Mouse (Mus musculus): ENCODE data around the gene Hist1h1d.
A peak's percentile ranks its signal among the peaks of the same experiment; 100 is the strongest.

Hist1h1d gene

DNA sequence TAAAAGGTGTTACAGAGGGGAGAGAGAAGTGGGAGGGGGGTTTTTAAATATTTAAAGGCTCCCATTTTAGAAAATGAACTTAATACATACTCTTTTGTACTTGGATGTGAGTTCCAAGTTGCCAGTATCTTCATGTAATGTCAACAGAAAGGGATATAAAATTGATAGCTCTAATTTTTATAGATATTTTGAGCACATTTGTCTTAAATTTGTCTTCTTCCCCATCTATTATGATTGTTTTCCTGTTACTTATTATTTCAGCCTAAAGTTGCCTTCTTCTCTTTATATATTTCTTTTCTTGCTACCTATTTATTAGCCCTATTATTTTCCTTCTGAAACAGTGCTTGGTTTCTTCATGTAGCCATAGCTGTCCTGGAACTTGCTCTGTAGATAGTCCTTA, at the start of gene Hist1h1d:
Hist1h1d (plus strand) TSS at position 301 of the 400 bp plus-strand sequence.
- no peak for DNase-seq (ENCODE audit: low spot score in 2 of 2)

DNA sequence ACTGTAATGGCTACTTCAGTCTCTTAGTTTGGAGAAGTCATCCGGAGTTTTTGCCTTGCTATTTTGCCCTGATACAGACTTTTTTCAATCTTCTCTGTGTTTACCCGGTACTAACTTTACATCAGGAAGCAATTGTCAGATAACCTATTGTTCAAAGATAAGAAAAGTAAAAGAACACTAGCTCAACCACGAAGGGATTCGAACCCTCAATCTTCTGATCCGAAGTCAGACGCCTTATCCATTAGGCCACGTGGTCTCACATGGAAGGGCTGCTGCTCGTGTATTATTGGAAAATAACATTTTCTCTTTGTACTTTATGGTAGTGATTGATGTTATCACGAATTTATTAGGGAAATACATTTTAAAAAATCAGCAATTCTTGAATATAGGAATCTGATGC, 49.3 kb upstream of the Hist1h1d start:
- DNase-seq (ENCODE audit: low spot score in 2 of 2) = peak in 1 of 2 experiments; percentile 53

DNA sequence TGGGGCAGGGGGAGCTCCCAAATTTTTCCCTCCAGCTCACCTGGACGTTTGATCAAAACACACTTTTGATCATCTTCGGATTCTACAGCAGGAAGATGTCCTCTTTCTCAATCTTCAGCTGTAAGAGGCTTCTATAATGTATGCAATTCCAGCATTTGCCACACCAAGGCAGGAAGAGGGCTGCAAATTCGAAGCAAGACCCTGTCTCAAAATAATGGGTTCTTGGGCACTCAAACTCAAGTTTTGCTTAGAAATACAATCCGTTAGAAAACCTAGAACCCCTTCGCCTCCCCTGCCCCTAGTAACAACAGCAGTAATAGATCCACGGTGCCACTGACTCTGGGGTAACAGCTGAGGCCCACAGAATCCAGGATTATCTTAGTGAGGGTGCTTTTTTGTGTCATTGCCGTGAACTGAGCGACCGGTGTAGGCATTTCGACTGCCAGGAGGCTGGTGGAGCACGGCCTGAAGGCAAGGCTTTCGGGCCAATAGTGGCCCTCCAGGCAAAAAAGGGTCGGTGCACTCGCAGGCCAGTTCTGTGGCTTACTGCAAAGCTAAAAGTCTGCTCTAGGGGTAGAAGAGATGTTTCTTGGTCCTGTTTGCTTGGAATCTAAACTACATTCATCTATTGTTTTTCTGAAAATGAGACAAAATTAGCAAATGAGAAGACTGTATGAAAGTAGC, 47.3 kb upstream of the Hist1h1d start:
- DNase-seq (ENCODE audit: low spot score in 2 of 2) = no peak

DNA sequence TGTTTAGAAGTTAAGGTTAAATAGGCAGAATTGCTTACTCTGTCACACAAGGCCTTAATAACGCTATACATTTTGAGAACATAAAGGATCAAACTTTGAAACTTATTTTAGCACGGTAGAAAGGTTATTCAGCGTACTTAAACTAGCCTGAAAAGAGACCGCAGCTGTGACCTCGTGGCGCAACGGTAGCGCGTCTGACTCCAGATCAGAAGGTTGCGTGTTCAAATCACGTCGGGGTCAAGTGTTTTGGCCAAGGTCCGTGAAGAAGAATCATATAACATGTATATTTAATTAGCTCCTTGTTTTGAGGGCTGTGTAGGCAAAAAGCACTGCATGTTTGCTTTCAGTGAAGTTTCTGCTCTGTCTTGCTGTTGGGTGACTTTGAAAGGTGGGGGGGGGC, 46.7 kb upstream of the Hist1h1d start:
- no peak for DNase-seq (ENCODE audit: low spot score in 2 of 2)

DNA sequence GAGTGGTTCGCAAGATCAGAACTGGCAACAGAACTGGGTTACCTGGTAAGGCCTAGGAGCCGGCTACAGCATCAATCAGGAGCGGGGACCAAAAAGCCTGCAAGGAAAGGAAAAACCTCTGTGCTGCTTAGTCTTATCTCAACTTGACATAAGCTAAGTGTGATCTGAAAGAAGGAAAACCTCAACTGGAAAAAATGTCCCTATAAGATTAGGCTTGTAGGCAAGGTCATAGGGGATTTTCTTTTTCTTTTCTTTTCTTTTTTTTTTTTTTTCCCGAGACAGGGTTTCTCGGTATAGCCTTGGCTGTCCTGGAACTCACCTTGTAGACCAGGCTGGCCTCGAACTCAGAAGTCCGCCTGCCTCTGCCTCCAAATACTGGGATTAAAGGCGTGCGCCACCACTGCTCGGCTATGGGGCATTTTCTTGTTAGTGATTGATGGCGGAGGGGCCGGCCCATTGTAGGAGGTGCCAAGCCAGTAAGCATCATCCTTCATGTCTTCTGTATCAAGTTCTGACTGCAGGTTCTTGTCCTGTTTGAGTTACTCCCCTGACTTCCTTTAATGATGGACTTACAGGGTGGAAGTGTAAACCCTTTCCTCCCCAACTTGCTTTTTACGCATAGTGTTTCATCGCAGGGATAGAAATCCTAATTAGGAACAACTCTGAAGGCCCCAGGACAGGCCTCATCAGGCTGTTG, 46.1 kb upstream of the Hist1h1d start:
- DNase-seq (ENCODE audit: low spot score in 2 of 2) = no peak

DNA sequence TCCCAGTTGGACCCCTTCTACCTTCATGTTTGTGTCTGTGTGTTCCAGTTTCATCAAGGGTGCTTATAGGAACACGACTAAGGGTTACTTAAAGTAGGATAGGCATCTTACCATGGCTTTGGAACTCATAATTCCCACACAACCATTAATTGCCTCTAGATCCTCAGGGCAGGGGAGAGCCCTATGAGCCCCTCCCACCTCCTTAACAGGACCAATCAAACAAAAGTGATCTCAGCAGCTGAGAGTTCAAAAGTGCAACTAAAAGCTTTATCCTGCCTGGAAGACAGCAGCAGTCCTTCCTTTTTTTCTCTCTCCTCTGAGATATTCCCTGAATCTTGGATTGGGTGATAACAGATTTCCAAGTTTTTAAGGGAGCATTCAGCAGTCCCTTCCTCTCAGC, 42.9 kb upstream of the Hist1h1d start:
- no peak for DNase-seq (ENCODE audit: low spot score in 2 of 2)

DNA sequence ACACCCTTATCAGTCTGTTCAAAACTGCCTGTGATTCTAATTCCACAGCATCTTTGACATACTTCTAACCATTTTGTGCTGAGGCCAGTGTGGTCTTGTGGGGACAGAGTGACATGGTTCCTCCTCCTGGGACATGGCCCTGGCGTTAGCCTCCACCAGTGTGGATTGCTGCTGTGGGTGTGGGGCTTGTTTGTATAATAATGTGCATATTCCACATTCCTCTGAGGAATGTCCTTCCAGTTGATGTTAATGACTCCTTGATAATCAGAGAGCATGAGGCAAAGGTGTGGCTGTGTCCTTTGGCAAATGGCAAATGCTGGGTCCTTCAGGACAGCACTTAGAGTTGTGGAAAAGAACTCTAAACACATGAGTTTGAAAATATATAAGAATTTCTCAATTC, 39.5 kb upstream of the Hist1h1d start:
- DNase-seq (ENCODE audit: low spot score in 2 of 2) = no peak

DNA sequence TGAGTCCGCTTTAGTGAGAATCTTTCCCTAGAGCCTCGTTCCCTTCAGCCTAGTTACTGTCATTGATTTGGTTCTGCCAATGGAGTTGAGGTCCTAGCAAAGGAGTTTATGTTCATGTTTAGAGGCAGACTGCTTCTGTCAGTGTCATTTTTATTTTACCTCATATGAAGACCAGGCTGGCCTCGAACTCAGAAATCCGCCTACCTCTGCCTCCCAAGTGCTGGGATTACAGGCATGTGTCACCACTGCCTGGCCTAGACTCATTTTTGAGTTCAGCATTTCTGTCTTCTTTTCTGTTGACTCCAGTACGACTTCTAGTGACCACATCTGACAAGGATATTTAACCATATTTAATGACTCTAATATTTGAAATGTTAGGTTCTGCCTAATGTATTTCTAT, 37.8 kb upstream of the Hist1h1d start:
- no peak for DNase-seq (ENCODE audit: low spot score in 2 of 2)

DNA sequence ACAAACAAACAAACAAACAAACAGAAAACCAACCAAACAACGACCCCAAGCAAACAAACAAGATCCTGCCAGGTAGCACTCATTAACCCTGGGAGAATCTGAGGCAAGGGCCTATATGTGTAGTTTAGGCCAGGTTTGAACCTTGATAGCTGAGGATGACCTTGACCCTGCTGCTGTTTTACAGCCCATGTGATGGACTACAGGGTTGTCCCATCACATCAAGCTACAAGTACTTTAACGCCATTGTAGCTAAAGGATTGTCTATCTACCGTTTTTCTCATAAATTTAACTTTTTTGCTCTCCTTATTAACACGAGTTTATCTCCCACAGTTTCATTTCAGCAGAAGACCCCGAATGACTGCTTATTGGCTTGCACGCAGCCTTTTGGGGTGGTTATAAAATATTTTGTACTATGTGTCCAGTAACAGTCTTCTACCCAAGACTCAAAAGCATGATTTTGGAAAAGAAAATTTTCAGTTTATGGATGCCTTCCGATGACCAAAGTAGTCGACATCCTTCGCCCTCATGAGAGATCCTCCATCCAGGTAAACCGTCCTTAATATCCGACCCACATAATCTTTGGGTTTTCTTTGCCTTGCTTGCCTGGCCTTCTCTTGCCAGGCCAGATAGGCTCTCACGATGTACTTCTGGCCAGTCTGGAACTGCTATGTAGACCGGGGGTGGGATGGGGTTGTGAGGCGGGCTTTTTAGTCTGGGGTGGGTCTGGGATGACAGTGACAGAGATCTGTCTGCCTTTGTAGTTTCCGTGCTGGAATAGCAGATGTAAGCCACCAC, 37.0 kb upstream of the Hist1h1d start:
- no peak for DNase-seq (ENCODE audit: low spot score in 2 of 2)

DNA sequence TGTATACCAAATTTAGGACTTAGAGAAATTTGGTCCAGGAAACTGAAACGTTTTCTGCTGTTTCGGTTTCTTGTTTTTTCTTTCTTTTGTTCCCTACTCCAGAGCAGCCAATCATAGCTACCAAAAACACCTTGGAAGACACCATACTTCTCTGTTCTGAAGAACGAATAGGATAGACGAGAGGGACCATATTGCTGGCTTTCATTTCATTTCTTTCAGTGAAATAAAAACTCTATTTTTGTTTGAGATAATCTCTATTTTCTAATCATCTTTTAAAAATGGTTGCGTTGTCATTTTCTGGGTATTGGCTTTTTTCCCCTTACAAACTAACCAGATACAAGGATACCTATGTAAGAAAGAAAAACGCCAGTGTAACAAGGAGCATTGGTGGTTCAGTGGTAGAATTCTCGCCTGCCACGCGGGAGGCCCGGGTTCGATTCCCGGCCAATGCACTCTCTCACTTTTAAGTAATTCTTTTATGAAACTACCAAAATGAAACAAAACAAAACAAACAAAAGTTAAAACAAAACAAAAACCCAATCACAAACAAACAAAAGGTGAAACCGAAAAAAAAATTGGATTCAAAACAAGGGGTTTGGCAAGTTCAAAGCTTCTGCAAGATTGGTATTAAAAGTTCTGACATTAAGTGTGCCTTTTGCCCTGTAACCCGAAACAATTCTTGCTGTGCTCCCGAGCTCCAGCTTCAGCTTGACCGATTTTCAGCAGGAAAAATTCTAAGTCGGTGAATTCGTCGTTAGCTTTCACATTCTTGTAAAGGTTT, 36.0 kb upstream of the Hist1h1d start:
- peak in 1 of 2 experiments; percentile 70 for DNase-seq (ENCODE audit: low spot score in 2 of 2)

DNA sequence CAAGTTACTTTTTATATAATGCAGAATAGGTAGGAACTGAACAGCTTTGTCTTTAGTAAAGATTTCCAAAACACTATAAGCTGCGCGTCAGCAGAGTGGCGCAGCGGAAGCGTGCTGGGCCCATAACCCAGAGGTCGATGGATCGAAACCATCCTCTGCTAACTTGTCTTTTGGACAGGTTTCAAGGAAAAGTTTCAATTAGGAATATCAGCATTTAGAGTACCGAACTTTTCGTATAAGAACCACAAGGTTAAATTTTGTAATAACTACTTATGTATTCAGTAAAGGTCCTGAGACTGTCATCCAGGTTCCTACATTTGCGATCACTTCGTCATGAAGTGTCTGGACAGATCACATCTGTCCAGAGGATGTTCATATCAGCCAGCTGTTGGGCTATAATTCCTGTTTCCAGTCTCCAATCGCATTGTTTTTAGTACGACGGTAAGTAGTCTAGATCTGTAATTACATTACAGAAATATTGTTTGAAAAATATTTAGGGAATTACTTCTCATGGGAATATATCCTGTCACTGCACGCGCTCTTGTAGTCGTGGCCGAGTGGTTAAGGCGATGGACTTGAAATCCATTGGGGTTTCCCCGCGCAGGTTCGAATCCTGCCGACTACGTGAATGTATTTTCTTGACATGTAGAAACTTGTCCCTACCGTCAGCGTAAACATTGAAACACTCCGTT, 35.3 kb upstream of the Hist1h1d start:
- peak; percentile 83 to 94 for DNase-seq (ENCODE audit: low spot score in 2 of 2)

DNA sequence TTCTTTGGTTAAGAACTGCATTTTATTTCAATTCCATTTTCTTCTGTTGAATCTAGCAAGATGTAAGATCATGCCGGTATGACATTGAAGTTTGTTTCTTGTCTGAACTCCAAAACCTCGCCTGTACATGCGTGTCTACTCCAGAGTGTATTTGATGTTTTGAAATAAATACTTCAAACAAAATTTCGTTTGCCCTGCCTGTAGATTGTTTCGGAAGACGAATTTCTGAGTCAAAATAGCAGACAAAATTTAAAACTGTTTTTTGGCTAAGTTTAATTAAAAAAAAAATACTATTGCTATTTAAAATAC, 34.8 kb upstream of the Hist1h1d start:
- no peak for DNase-seq (ENCODE audit: low spot score in 2 of 2)

DNA sequence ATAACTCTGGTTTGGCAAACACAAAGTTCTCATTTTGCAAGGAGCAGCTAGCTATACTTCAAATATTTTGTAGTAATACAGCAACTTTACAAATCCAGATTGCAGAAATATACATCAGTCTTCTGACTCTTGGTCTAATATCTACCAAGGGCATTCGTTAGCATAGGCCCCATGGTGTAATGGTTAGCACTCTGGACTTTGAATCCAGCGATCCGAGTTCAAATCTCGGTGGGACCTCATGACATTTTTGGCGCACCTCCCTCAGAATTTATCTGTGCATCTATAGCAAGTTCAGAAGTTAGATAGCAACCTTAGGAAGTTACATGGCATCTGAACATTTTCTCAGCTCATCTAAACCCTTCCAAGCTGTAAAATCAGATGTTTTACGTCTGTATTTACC, 34.2 kb upstream of the Hist1h1d start:
- peak; percentile 50 to 83 for DNase-seq (ENCODE audit: low spot score in 2 of 2)

DNA sequence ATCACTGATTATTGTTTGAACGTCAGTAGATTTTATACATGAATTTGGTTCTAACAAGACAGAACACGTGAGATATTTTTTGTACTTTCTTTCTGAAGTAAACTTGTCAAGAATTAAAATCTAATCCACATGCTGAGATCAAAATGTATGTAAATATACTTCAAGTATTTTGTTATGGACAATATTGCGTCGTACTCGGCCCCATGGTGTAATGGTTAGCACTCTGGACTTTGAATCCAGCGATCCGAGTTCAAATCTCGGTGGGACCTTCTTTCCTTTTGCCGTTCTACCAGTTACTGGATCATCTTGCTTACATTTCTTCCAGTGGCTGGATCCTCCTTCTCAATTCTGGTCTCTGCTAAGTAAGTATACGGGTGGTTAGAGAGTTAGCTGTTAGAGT, 33.6 kb upstream of the Hist1h1d start:
- DNase-seq (ENCODE audit: low spot score in 2 of 2) = peak; percentile 63 to 81

DNA sequence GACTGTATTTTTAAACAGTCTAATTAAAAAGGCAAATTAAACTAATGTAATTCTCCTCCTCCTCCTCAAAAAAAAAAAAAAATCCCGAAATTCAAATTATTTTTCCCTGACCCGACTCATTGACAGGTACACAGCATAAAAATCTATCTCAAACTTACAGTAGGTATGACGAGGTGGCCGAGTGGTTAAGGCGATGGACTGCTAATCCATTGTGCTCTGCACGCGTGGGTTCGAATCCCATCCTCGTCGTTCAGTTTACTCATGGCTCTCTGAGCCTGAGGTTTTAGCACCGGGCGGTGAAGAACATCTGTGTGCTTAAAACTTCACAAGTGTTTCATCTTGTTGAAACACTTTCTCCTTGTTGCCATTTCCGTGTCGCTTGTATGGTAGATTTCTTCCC, 31.4 kb upstream of the Hist1h1d start:
- peak; percentile 42 to 74 for DNase-seq (ENCODE audit: low spot score in 2 of 2)

DNA sequence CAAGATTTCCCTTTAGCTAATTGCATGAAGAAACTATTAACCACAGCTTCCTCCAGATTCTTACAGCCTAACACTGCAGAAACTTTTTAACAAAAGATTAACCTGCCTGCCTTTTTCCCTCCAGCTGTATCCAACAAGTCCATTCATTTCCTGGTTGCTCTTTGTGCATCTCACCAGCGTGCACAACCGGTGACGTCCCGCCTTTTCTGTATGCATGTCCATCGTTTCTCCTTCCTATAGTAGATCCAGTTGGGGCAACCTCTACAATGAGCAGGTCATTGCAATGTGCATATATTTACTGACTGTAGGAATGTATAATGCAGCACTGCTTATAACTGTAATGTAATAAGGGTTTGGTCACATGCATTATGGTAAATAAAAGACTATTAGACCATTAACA, 29.1 kb upstream of the Hist1h1d start:
- no peak for DNase-seq (ENCODE audit: low spot score in 2 of 2)

DNA sequence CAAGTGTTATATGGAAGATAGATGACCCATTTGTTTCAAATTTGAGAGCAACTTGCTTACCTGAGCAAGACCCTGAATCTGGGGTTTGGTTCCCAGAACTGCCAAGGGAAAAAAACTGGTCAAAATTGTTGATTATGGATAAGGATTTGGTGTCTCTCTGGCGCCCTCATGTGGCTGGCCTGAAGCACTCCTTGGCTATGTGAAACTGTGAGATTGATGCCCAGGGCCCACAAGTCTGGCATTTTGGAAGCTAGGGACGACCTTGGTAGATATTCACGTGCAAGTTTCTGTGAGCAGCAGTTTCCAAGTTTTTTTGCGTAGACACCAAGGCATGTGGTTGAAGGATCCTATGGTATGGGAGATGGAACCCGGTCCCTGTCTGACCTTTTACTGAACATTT, 28.4 kb upstream of the Hist1h1d start:
- DNase-seq (ENCODE audit: low spot score in 2 of 2) = peak in 1 of 2 experiments; percentile 50

DNA sequence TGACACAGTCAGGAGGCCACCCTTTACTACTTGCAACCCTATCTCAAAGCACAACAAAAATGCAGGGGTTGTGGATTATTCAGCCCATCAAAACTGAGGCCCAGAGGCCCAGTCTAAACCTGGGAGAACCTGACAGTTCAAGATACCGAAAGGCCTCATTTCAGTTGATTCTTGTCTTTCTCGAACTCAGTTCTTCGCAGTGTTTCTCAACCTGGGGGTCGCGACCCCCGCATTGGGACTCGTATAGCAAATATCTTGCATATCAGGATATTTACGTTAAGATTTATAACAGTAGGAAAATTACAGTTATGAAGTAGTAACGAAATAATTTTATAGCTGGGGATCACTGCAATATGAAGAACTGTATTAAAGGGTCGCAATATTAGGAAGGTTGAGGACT, 27.2 kb upstream of the Hist1h1d start:
- DNase-seq (ENCODE audit: low spot score in 2 of 2) = no peak

DNA sequence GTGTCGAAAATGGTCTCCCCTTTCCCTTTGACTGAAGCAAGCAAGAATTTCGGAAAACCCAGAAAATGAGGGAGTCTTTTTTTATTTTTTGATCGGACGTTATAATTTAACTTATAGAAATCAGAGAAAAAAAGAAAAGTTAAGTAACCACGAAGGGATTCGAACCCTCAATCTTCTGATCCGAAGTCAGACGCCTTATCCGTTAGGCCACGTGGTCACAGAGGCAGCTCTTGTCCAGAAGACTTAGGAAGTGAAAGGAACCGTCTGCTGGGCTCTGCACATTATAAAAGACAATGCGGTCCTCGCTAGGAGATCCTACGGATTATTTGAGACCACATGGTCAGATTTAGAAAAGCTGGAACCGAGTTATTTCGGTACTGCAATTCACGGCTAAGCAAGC, 26.8 kb upstream of the Hist1h1d start:
- DNase-seq (ENCODE audit: low spot score in 2 of 2) = peak; percentile 85 to 96

DNA sequence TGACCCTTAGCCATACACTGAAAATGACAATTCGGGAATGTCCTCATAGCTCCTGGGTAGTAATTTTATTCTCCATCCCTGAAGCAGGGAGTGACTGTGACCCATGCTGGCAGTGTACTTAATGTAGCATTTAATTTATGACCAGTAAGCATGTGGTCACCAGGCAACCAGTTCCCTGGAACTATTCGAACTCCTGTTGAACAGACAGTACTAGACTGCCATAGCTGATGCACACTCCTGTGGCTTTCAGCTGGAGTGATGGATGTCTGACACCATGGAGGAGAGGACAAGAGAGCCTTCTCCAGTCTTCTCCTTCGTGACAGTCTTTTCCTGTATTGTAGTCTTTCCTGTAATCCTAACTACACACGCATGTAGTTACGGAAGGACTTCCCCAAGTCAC, 24.1 kb upstream of the Hist1h1d start:
- no peak for DNase-seq (ENCODE audit: low spot score in 2 of 2)

DNA sequence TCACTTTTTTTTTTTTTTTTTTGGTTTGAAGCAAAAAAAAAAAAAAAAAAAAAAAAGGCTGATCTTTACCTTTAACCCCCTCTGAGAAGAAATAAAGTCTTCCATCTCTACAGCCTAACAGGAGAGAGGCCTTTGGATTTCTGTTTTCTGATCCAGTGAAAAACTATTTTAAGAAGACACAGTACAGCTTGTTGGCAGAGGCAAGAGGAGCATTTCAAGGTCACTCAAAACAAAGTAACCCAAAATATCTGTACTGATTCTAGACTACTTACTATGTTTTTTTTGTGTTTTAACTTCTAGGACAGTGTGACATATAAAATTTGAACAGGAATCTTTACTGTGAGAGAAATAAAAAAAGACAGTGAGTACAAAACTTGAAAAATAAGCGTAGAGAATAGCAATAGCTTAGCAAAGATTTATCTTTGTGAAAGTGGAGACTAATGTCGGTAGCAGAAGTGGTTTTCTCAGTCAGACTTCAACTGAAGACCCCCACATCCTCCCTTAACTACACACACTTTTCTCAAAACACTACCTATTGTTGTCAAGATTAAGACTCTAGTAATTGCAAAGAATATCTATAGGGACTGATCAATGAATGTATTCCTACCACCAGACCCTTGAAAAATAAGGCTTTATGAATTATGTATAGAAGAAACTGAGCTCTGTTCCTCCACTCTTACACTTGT, 23.4 kb upstream of the Hist1h1d start:
- DNase-seq (ENCODE audit: low spot score in 2 of 2) = no peak
